In the genomic region with DNA sequence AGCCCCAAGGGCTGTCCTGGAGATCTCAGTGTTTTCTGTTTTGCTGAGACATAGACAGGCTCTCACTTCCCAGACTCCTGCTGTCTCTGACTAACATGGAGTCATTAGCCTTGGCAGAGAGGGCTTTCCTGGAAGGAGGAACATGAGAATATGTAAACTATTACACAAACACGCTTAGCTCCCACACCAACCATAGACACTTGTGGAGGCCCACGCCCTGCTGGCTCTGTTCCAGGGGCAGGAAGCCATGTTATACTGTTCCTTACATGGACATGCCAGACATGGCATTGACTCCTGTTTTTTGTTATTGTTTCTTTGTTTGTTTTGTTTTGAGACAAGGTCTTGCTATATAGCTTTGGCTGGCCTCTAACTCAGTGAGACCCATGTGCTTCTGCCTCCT, we compare ENCODE assay signal across 16 mouse cellular contexts.
"Had no signal": no experiment of that assay in that cellular context is flagged by ENCODE, and none has a peak within 500 bp of the region (broad histone marks: within the 10 kb centered on the region; RNA-seq: fewer than 3 reads in every experiment).

No protein-coding gene starts in this region.

- DNase-seq: kidney, adult 2 months; kidney, postnatal 25 days; layer of hippocampus, adult 9-11 months; liver, embryonic 13.5 days; thymus, adult 2 months; thymus, postnatal 14 days had no signal

- ATAC-seq: intestine, embryonic 16.5 days; midbrain, embryonic 13.5 days; midbrain, embryonic 16.5 days had no signal

- H3K27me3 ChIP-seq: liver, embryonic 13.5 days; lung, embryonic 15.5 days; megakaryocyte, embryonic 14.5 days; midbrain, embryonic 13.5 days; neural tube, embryonic 13.5 days had no signal

- H3K4me2 ChIP-seq: liver, embryonic 13.5 days; lung, embryonic 15.5 days; midbrain, embryonic 13.5 days; neural tube, embryonic 13.5 days had no signal

- H3K36me3 ChIP-seq: liver, embryonic 13.5 days; lung, embryonic 15.5 days; midbrain, embryonic 10.5 days; midbrain, embryonic 13.5 days; neural tube, embryonic 13.5 days had no signal

- H3K4me3 ChIP-seq: layer of hippocampus, adult 2 months; liver, embryonic 13.5 days; lung, embryonic 15.5 days; megakaryocyte, embryonic 14.5 days; midbrain, embryonic 10.5 days; midbrain, embryonic 13.5 days; myocyte; neural tube, embryonic 13.5 days had no signal

- H3K27ac ChIP-seq: kidney, postnatal 0 days; layer of hippocampus, adult 2 months; liver, embryonic 13.5 days; lung, embryonic 15.5 days; midbrain, embryonic 10.5 days; midbrain, embryonic 13.5 days; neural tube, embryonic 13.5 days had no signal

- H3K9ac ChIP-seq: liver, embryonic 13.5 days; lung, embryonic 15.5 days; midbrain, embryonic 13.5 days; neural tube, embryonic 13.5 days had no signal

- H3K4me1 ChIP-seq: lung, embryonic 15.5 days; midbrain, embryonic 13.5 days; neural tube, embryonic 13.5 days had no signal

- H3K9me3 ChIP-seq: liver, embryonic 13.5 days; lung, embryonic 15.5 days; midbrain, embryonic 10.5 days; midbrain, embryonic 13.5 days; neural tube, embryonic 13.5 days had no signal
